Mouse (Mus musculus) kidney, postnatal 14 days (tissue): Measurements from ENCODE around the gene Fdxr.

Experiments
- DNase-seq: peaks from one replicate; pipeline ENCODE4 v3.0.0; 2022; ENCODE audit warnings: mixed read lengths

Gene Fdxr

GRCm38 (mm10) chr11:115233526-115234290, 43.1 kb downstream of the Fdxr start:
- no peak for DNase-seq

GRCm38 (mm10) chr11:115232889-115233288, 44.0 kb downstream of the Fdxr start:
- no peak for DNase-seq

- DNase-seq, result no peak
These were observed 44.9 kb downstream of the Fdxr start for GRCm38 (mm10) chr11:115231924-115232323.

- DNase-seq, result peak; percentile 62
These were observed 45.5 kb downstream of the Fdxr start for GRCm38 (mm10) chr11:115231168-115231915.

DNA sequence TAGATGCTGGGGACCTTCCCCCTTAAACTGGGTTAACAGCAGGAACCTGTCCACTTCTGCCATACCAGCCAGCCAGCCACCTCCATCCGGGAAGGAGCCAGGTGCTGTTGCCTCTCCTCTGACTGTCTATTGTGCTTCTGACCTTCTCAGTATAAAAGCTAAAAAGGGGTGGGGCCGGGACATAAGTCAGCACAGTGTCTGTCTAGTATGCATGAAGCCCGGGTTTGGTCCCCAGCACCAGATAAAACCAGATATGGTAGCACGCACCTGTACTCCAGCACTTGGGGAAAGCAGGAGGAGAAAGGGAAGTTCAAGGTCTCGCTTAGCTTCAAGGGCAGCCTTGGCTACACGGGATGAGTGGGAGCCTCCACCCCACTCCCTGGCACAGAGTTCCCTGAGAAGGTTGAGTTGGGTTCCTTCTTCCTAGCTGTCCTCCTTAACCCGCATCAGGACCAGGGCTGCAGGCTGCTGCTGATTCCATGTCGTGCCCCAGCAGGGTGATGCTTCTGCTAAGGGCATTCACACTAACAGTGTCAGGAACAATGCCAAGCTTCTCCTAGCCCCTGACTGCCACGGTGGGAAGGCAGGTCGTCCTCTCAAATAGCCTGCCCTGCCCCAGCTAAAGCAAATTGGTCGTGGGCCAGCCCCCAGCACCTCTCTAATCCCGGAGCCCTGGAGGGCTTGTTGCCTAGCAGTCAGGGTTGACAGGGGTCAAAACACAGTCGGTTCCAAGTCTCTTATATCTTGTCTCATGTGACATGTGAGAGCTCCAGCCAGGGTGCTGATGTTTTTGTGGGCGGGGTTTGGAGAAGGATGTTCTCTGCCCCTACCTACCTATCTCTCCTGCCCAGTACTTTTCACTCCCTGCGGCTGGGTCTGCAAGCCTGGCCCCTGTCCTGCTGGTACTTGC, 47.6 kb downstream of the Fdxr start:
- DNase-seq, result no peak

DNA sequence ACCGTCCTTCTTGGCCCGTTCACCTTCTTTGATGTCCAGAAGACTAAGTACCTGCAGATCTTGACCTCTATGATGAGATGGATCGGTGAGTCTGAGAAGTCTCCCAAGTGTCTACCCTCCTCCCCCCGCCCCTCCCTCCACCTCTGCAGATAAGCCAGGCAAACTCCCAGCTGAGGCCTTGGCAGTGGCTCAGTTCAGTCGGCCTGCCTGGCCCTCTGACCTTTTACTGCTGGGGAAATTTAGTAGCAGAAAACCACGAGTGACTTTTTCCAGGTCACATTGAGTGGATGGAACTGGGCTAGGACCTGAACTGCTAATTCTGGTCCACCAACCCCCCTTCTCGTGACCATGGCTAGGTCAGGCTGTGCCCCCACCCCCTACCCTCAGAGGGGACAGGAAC, 48.4 kb downstream of the Fdxr start:
- DNase-seq, result no peak

GRCm38 (mm10) chr11:115227640-115228039, 49.2 kb downstream of the Fdxr start:
- no peak for DNase-seq

GRCm38 (mm10) chr11:115226811-115227491, 49.9 kb downstream of the Fdxr start:
- no peak for DNase-seq

GRCm38 (mm10) chr11:115225301-115225700, 51.5 kb downstream of the Fdxr start:
- no peak for DNase-seq

GRCm38 (mm10) chr11:115224889-115225288, 52.0 kb downstream of the Fdxr start:
- DNase-seq, result peak; percentile 42

- no peak for DNase-seq
These were observed 53.0 kb downstream of the Fdxr start for GRCm38 (mm10) chr11:115223877-115224276.

- no peak for DNase-seq
These were observed 53.4 kb downstream of the Fdxr start for GRCm38 (mm10) chr11:115223451-115223850.

DNA sequence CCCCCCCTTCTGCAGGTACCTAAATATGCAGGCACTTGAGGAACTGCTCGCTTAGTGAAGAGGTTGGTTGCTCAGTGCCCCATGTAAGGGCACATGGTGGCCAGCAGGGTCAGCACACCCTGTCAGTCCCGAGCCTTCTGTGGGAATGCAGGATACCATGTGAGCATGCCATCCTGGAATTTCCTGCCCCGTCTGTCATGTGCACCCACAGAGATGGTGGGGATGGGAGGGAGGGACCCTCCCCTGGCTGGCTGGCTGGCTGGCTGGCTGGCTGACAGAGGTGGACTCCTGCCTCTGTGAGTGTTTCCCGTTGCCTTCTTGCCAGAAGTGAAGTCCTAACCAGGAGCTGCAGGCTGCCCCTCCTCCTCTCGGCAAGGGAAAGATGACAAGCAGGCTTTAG, 54.3 kb downstream of the Fdxr start:
- no peak for DNase-seq

DNA sequence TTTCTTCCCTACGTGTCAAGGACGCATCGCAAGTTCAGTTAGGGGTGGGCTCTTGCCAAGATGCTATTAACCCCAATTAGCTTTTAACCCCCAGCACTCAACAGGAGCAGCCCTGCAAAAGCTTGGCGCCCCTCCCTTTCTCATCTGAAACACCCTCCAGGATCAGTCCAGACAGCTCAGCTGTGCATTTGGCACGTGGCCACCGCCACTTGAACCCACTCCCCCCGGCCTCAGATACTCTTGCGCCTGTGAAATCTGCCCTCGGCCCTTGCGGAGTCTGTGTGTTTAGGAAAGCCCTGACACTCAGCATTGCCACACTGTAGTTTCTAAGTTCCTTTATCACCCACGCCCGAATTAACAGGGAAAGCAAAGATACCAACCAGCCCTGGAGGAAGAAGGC, 54.8 kb downstream of the Fdxr start:
- DNase-seq, result peak; percentile 68

- no peak for DNase-seq
These were observed 57.2 kb downstream of the Fdxr start for GRCm38 (mm10) chr11:115219685-115220084.

DNA sequence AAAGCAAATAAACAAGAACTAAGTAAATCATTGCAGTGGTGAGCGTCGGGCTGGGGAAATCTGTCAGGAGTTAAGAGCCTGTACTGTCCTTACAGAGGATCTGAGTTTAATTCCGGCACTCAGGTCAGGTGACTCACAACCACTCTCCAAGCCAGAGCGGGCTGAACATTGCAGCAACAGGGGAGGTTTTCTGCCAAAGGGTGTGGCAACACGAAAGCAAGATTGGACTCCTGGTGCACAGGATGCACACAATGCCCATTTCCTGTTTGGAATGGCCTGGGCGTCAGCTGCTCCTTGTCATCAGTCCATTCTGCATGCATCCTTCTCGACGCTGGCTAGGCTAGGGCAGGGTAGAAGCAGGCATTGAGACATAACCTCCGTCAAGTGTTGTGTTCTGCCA, 57.6 kb downstream of the Fdxr start:
- peak; percentile 26 for DNase-seq
